Mouse (Mus musculus) CH12.LX (cell line): ENCODE data around the gene Pip4k2c. TPM values are rescaled to one million over a fixed set of nuclear protein-coding genes. Genes with fewer than 3 reads are reported as not detected.

Source experiments
- DNase-seq: peaks from one replicate; pipeline ENCODE4 v3.0.0-alpha.2; 2013; ENCODE audit errors: extremely low read depth
- H3K27ac ChIP-seq: 2 replicates; pipeline ENCODE4 v1.5.1; 2012; ENCODE audit warnings: low read depth, mild to moderate bottlenecking, control low read depth, moderate library complexity; ENCODE audit not compliant: insufficient read depth
- H3K27me3 ChIP-seq: replicated peaks from 2 replicates; pipeline ENCODE3; 2012; ENCODE audit warnings: inconsistent platforms
- H3K36me3 ChIP-seq, 2 experiments: replicated peaks in 1 of 2; 2 replicates each; pipeline versions ENCODE3 to v1.6.1; 2012; ENCODE audit warnings: inconsistent platforms in 1 of 2, low read length in 1 of 2, mild to moderate bottlenecking in 1 of 2, mixed read lengths in 1 of 2, moderate library complexity in 1 of 2; ENCODE audit not compliant: control insufficient read depth in 1 of 2, insufficient read depth in 1 of 2
- H3K4me1 ChIP-seq, 2 experiments: 2 replicates each; pipeline ENCODE4 v1.6.1; 2012; ENCODE audit warnings: inconsistent platforms in 1 of 2, moderate library complexity in 1 of 2; ENCODE audit not compliant: insufficient read depth in 2 of 2, control insufficient read depth in 1 of 2
- H3K4me2 ChIP-seq: 2 replicates; pipeline ENCODE4 v1.6.1; 2012; ENCODE audit warnings: low read depth, mild to moderate bottlenecking, control low read depth; ENCODE audit not compliant: poor library complexity, insufficient read depth, severe bottlenecking
- H3K4me3 ChIP-seq, 3 experiments: fragments of 150-350 bp in 1 of 3; sonication (generic) in 1 of 3; replicated peaks in 1 of 3; 2 replicates each; pipeline versions ENCODE3 to v1.5.1; 2011 to 2012; ENCODE audit warnings: low read depth in 2 of 3, low read length in 2 of 3, mild to moderate bottlenecking in 2 of 3, moderate library complexity in 2 of 3, control low read depth in 1 of 3, improper control_type of control experiment in 1 of 3, inconsistent platforms in 1 of 3, mixed read lengths in 1 of 3; ENCODE audit not compliant: poor library complexity in 1 of 3
- H3K79me2 ChIP-seq: replicated peaks from 2 replicates; pipeline ENCODE4 v1.6.1; 2012; ENCODE audit warnings: mild to moderate bottlenecking, moderate library complexity; ENCODE audit not compliant: control insufficient read depth, poor library complexity, insufficient read depth, severe bottlenecking; ENCODE audit errors: extremely low read depth
- H3K9ac ChIP-seq: 2 replicates; pipeline ENCODE4 v1.6.1; 2012; ENCODE audit warnings: low read depth, mild to moderate bottlenecking, control low read depth, moderate library complexity; ENCODE audit not compliant: insufficient read depth
- H3K9me3 ChIP-seq: replicated peaks from 2 replicates; pipeline ENCODE3; 2012; ENCODE audit warnings: low read length, inconsistent platforms, mixed read lengths
- BHLHE40 ChIP-seq: IDR thresholded peaks from 2 replicates; pipeline ENCODE4 v1.6.1; 2011; ENCODE audit warnings: mild to moderate bottlenecking, low read depth, low read length, improper control_type of control experiment
- CHD1 ChIP-seq: IDR thresholded peaks from 2 replicates; pipeline ENCODE4 v1.6.1; 2012; ENCODE audit warnings: low read depth, low read length, improper control_type of control experiment, inconsistent platforms
- EP300 ChIP-seq: IDR thresholded peaks from 2 replicates; pipeline ENCODE4 v1.6.1; 2011; ENCODE audit warnings: low read length, improper control_type of control experiment
- ETS1 ChIP-seq: conservative IDR thresholded peaks from 2 replicates; pipeline ENCODE4 v1.6.1; 2012; ENCODE audit warnings: low read depth, mild to moderate bottlenecking, inconsistent platforms, low read length, improper control_type of control experiment, moderate library complexity
- HCFC1 ChIP-seq: IDR thresholded peaks from 2 replicates; pipeline ENCODE4 v1.6.1; 2012; ENCODE audit warnings: low read depth, mild to moderate bottlenecking, inconsistent platforms, low read length, improper control_type of control experiment
- IRF4 ChIP-seq: IDR thresholded peaks from 2 replicates; pipeline ENCODE4 v1.6.1; 2014; ENCODE audit warnings: low read depth, mild to moderate bottlenecking, inconsistent platforms, low read length, improper control_type of control experiment
- MEF2A ChIP-seq: IDR thresholded peaks from 2 replicates; pipeline ENCODE4 v1.6.1; 2014; ENCODE audit warnings: low read depth, mild to moderate bottlenecking, inconsistent platforms, low read length, improper control_type of control experiment, borderline replicate concordance
- MYC ChIP-seq: IDR thresholded peaks from 2 replicates; pipeline ENCODE4 v1.6.1; 2011; ENCODE audit warnings: low read depth, mild to moderate bottlenecking, improper control_type of control experiment, low read length
- POLR2AphosphoS2 ChIP-seq: IDR thresholded peaks from 2 replicates; pipeline ENCODE4 v1.6.1; 2011; ENCODE audit warnings: low read depth, low read length, improper control_type of control experiment
- RCOR1 ChIP-seq: conservative IDR thresholded peaks from 2 replicates; pipeline ENCODE4 v1.6.1; 2012; ENCODE audit warnings: low read depth, mild to moderate bottlenecking, inconsistent platforms, low read length, improper control_type of control experiment
- TCF12 ChIP-seq: IDR thresholded peaks from 2 replicates; pipeline ENCODE4 v1.6.1; 2014; ENCODE audit warnings: low read depth, mild to moderate bottlenecking, inconsistent platforms, low read length, improper control_type of control experiment
- USF1 ChIP-seq: IDR thresholded peaks from 2 replicates; pipeline ENCODE4 v1.6.1; 2014; ENCODE audit warnings: low read depth, mild to moderate bottlenecking, inconsistent platforms, low read length, improper control_type of control experiment
- USF2 ChIP-seq: conservative IDR thresholded peaks from 2 replicates; pipeline ENCODE4 v1.6.1; 2011; ENCODE audit warnings: low read depth, low read length, improper control_type of control experiment
- ZC3H11A ChIP-seq: IDR thresholded peaks from 2 replicates; pipeline ENCODE4 v1.6.1; 2012; ENCODE audit warnings: low read depth, mild to moderate bottlenecking, inconsistent platforms, low read length, improper control_type of control experiment
- ZNF384 ChIP-seq: IDR thresholded peaks from 2 replicates; pipeline ENCODE4 v1.6.1; 2012; ENCODE audit warnings: low read depth, low read length, improper control_type of control experiment, inconsistent platforms
- dilution Hi-C: fragments of 300-500 bp; cut with MboI; formaldehyde crosslinking; loops from 2 replicates; pipeline ENCODE4 v1.14.3; 2020; ENCODE audit warnings: low sequenced_read_pairs; ENCODE audit not compliant: extremely low pct_unique_long_range_greater_than_20kb, extremely low pct_ligation_motif_present
- in situ Hi-C: fragments of 300-500 bp; cut with MboI; formaldehyde crosslinking; loops from 3 replicates; pipeline ENCODE4 v1.14.3; 2019; ENCODE audit warnings: low sequenced_read_pairs, low pct_ligation_motif_present, low pct_unique_long_range_greater_than_20kb, mixed read lengths
- polyA plus RNA-seq: library from polyadenylated mRNA; unstranded; fragments of >175 nt; gene quantifications from 2 replicates; pipeline ENCODE4 v1.2.1, GENCODE M21; 2012; ENCODE audit warnings: low read depth; ENCODE audit not compliant: insufficient read length
- total RNA-seq, 2 experiments: library from RNA; depleted of rRNA; stranded (reverse); fragments of 300-350 nt in 1 of 2; fragments of >200 nt in 1 of 2; gene quantifications; 2 replicates each; pipeline ENCODE4 v1.2.3; 2012 to 2014

Pip4k2c gene
- total and polyA plus RNA-seq, 3 experiments, result 13.3 to 24.7 (median 22.7) TPM

- no peak for DNase-seq
- dilution Hi-C loops, result no loop called here
- Histone ChIP-seq H3K27ac (no peak overlapping the region), H3K9ac (no peak overlapping the region), H3K9me3 (no peaks in the 10 kb centered on the region), H3K36me3 (peaks cover 6 to 17% of the 10 kb centered on the region in 2 experiments)
- in situ Hi-C loops, result no loop called here
- TF ChIP-seq MEF2A (no peak), HCFC1 (no peak), EP300 (no peak), MYC (no peak), USF1 (no peak), TCF12 (no peak), ZC3H11A (no peak), RCOR1 (no peak)
- TF ChIP-seq, all 38 proteins: peak for 0
- Histone ChIP-seq H3K79me2 (peaks cover 8% of the 10 kb centered on the region; the same call in 1 of the 2 replicates), H3K4me1 (peaks cover 7 to 21% of the 10 kb centered on the region in 2 experiments), H3K4me2 (no peak overlapping the region), H3K27me3 (no peaks in the 10 kb centered on the region), H3K4me3 (no peak overlapping the region)
These were observed 1.9 kb upstream of the Pip4k2c start for GRCm38 (mm10) chr10:127213272-127213671.

GRCm38 (mm10) chr10:127210961-127211405, 402 bp downstream of the Pip4k2c start:
- H3K4me1 ChIP-seq, result peaks cover 7 to 21% of the 10 kb centered on the region in 2 experiments
- peak overlapping the region; percentile 46; the same call in 1 of the 2 replicates for H3K9ac ChIP-seq
- H3K79me2 ChIP-seq, result peaks cover 8% of the 10 kb centered on the region; the same call in 1 of the 2 replicates
- H3K27ac ChIP-seq, result no peak overlapping the region
- no peak for TF ChIP-seq IRF4
- TF ChIP-seq ETS1, result no peak
- TF ChIP-seq BHLHE40, result no peak
- TF ChIP-seq ZNF384, result no peak
- no peak for TF ChIP-seq POLR2AphosphoS2
- no peak for TF ChIP-seq CHD1
- TF ChIP-seq USF2, result no peak
- in situ Hi-C loops (no loop called here), dilution Hi-C loops (no loop called here)
- H3K4me3 ChIP-seq, result peak overlapping the region; percentile 64 to 90 (median 80)
- no peaks in the 10 kb centered on the region for H3K9me3 ChIP-seq
- no peaks in the 10 kb centered on the region for H3K27me3 ChIP-seq
- peak; percentile 33 for DNase-seq
- peak overlapping the region; percentile 57 for H3K4me2 ChIP-seq
- H3K36me3 ChIP-seq, result peaks cover 25 to 37% of the 10 kb centered on the region in 2 experiments
